Mouse (Mus musculus) embryonic fibroblast, embryonic 13.5 days (primary cell): ENCODE data around the gene Fbxo3.

ENCODE experiments used
- CTCF ChIP-seq: IDR thresholded peaks from 2 replicates; pipeline ENCODE4 v1.5.1; 2011; ENCODE audit warnings: mild to moderate bottlenecking, control low read depth, low read length, moderate library complexity, borderline replicate concordance; ENCODE audit not compliant: insufficient read depth
- POLR2A ChIP-seq: IDR thresholded peaks from 2 replicates; pipeline ENCODE4 v1.6.1; 2011; ENCODE audit warnings: low read depth, mild to moderate bottlenecking, control low read depth, low read length, moderate library complexity

GRCm38 (mm10) chr2:103983146-103983545 is 44.4 kb upstream of the Fbxo3 start:
- TF ChIP-seq CTCF (no peak), POLR2A (no peak)
